Mouse (Mus musculus) heart, embryonic 15.5 days (tissue): ENCODE data around the gene Gm36210. TPM values are rescaled to one million over a fixed set of nuclear protein-coding genes. Genes with fewer than 3 reads are reported as not detected.

Experiments used
- ATAC-seq: fragments of 200-750 bp; cut with Nextera tagmentation; replicated peaks from 2 replicates; pipeline ENCODE4 v1.8.0; 2017; ENCODE audit warnings: low read depth, moderate TSS enrichment; ENCODE audit not compliant: insufficient number of reproducible peaks, insufficient read depth, low FRiP score
- H3K27ac ChIP-seq: fragments of 300-500 bp; sonication (generic); 2 replicates; pipeline ENCODE4 v1.5.1; 2015; ENCODE audit warnings: mild to moderate bottlenecking, inconsistent platforms
- H3K27me3 ChIP-seq: fragments of 300-500 bp; sonication (generic); 2 replicates; pipeline ENCODE4 v1.6.1; 2015; ENCODE audit warnings: inconsistent platforms
- H3K36me3 ChIP-seq: fragments of 300-500 bp; sonication (generic); 2 replicates; pipeline ENCODE4 v1.6.1; 2015; ENCODE audit warnings: mild to moderate bottlenecking, inconsistent platforms
- H3K4me1 ChIP-seq: fragments of 300-500 bp; sonication (generic); replicated peaks from 2 replicates; pipeline ENCODE4 v1.6.1; 2015; ENCODE audit warnings: inconsistent platforms
- H3K4me2 ChIP-seq: fragments of 300-500 bp; sonication (generic); 2 replicates; pipeline ENCODE4 v1.6.1; 2015; ENCODE audit warnings: inconsistent platforms, mild to moderate bottlenecking, moderate library complexity
- H3K4me3 ChIP-seq: fragments of 300-500 bp; sonication (generic); 2 replicates; pipeline ENCODE4 v1.5.1; 2015; ENCODE audit warnings: mild to moderate bottlenecking, inconsistent platforms
- H3K9ac ChIP-seq: fragments of 300-500 bp; sonication (generic); 2 replicates; pipeline ENCODE4 v1.6.1; 2015; ENCODE audit warnings: mild to moderate bottlenecking, inconsistent platforms
- H3K9me3 ChIP-seq: fragments of 300-500 bp; sonication (generic); replicated peaks from 2 replicates; pipeline ENCODE4 v1.6.1; 2016; ENCODE audit warnings: inconsistent platforms
- WGBS: fragments of 180-500 bp; shearing (Covaris S2); methylation state at CpG from one replicate; pipeline ENCODE4 v1.1.7; 2015; ENCODE audit warnings: mixed read lengths; 5-methylcytosine and 5-hydroxymethylcytosine counted together
- polyA plus RNA-seq: library from polyadenylated mRNA; unstranded; fragments of >200 nt; fragmentation: Nextera tagmentation; extraction: Ambion mirVana; gene quantifications from 2 replicates; pipeline ENCODE4 v1.2.1, GENCODE M21; 2015

The Gm36210 gene
- polyA plus RNA-seq, 1 experiment from 2014 or later, result not detected

DNA sequence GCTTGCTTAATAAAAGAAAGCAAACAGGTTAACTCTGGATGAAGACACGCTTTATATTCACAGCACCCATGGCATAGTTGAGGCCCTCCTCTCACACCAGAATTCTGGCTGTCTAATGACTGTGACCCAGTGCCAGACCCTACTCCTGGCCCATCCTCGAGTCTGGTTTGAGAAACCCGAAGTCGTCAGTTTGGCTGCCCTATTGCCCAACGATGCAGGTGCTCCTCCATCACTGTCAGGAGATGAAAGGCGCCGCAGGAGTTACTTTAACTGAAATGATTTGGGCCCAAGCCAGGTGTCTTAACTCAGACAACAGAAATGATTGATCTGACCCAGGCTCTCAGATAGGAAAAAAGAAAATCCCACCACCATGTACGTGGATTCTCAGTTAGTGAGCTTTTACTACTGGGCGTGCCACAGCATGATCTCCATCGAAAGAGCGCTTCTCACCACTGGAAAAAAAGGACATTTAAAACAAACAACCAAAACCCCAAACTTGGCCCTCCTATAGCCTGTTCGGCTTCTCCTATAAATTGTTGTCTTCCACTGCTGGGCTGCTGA, 46.8 kb downstream of the Gm36210 start:
- H3K36me3 ChIP-seq, result no peaks in the 10 kb centered on the region
- no peak overlapping the region for H3K4me2 ChIP-seq
- ATAC-seq, result no peak
- no peak overlapping the region for H3K9ac ChIP-seq
- H3K27ac ChIP-seq, result no peak overlapping the region
- H3K4me1 ChIP-seq, result peaks cover 10% of the 10 kb centered on the region; the same call in 1 of the 2 replicates
- peaks cover 8% of the 10 kb centered on the region; the same call in 1 of the 2 replicates for H3K27me3 ChIP-seq
- no peak overlapping the region for H3K4me3 ChIP-seq
- no peaks in the 10 kb centered on the region for H3K9me3 ChIP-seq
- 68% methylated on average over 12 of the region's 12 CpGs for WGBS

DNA sequence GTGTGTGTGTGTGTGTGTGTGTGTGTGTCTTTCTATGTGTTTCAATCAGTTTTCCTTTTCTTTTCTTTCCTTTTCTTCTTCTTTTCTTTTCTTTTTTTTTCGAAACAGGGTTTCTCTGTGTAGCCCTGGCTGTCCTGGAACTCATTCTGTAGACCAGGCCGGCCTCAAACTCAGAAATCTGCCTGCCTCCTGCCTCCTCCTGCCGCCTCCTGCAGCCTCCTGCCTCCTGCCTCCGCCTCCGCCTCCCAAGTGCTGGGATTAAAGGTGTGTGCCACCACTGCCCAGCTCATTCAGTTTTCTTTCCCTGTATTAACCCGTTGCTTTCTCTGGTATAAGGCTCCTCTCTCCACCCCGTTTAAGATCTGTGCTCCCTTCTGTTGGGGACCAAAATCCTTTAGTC, 49.0 kb downstream of the Gm36210 start:
- no peaks in the 10 kb centered on the region for H3K9me3 ChIP-seq
- H3K9ac ChIP-seq, result no peak overlapping the region
- H3K4me2 ChIP-seq, result no peak overlapping the region
- no peak overlapping the region for H3K27ac ChIP-seq
- WGBS, result 62% methylated on average over 7 of the region's 7 CpGs
- H3K4me1 ChIP-seq, result no peaks in the 10 kb centered on the region
- ATAC-seq, result no peak
- no peak overlapping the region for H3K4me3 ChIP-seq
- H3K27me3 ChIP-seq, result peaks cover 8% of the 10 kb centered on the region; the same call in 1 of the 2 replicates
- H3K36me3 ChIP-seq, result no peaks in the 10 kb centered on the region

DNA sequence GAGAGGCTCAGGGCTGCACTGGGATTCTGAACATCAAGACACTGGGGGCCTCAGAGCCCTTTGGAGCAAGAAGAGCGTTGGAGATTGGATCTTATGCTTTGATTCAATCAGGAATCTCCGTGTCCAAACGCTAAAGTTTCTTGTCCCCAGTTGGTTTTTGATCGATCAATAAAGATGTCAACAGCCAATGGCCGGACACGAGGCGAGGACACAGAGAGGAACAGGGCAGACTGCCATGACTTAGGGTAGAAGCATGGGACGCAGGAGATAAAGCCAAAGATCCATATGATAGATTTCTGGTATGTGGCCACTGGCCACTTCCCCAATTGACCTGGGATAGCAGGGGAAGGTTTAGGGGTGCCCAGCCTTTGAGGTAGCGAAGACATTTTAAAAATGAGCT, 49.8 kb downstream of the Gm36210 start:
- ATAC-seq, result no peak
- H3K9me3 ChIP-seq, result no peaks in the 10 kb centered on the region
- no peak overlapping the region for H3K9ac ChIP-seq
- 79% methylated on average over 9 of the region's 9 CpGs for WGBS
- H3K36me3 ChIP-seq, result no peaks in the 10 kb centered on the region
- no peaks in the 10 kb centered on the region for H3K4me1 ChIP-seq
- no peak overlapping the region for H3K4me3 ChIP-seq
- peaks cover 8% of the 10 kb centered on the region; the same call in 1 of the 2 replicates for H3K27me3 ChIP-seq
- H3K27ac ChIP-seq, result no peak overlapping the region
- H3K4me2 ChIP-seq, result no peak overlapping the region

DNA sequence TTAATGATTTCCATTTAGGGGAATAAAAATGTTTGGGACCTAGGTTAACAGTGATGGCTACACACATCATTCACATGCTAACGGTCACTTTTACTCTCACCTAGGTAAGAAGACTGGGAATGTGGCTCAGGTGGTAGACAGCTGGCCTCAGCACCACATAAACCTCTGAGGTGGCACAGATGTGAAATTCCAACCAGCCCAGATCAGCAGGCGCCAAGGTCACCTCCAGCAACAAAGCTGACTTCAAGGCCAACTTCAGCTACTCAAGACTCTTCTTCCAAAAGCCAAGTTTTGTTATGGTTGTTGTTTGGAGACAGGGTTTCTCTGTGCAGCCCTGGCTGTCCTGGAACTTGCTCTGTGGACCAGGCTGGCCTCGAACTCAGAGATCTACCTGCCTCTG, 52.7 kb downstream of the Gm36210 start:
- Histone ChIP-seq H3K4me2 (no peak overlapping the region), H3K36me3 (no peaks in the 10 kb centered on the region)
- WGBS, result 70% methylated on average over 3 of the region's 3 CpGs

DNA sequence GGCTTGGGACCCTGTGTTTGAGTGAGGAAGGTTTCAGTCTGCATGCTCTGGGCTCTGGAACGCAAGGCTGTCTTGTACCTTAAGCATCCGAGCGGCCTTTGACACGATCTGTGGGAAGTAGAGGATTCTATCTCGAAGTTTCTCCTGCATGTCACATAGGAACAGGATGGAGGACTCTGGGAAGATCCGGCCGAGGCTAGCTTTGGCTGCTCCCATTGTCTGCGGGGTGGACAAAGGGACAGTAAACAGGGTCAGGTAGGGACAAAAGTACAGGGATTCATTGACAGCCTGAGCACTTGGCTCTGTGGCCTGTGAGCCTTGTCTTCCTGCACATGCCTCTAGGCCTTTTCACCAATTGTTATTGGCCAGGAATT, 55.0 kb downstream of the Gm36210 start:
- H3K27me3 ChIP-seq, result peaks cover 16% of the 10 kb centered on the region
- WGBS, result 71% methylated on average over 8 of the region's 8 CpGs
- no peak for ATAC-seq
- no peaks in the 10 kb centered on the region for H3K9me3 ChIP-seq
- H3K36me3 ChIP-seq, result no peaks in the 10 kb centered on the region
- no peaks in the 10 kb centered on the region for H3K4me1 ChIP-seq
- H3K27ac ChIP-seq, result no peak overlapping the region
- H3K4me3 ChIP-seq, result no peak overlapping the region
- H3K9ac ChIP-seq, result no peak overlapping the region
- no peak overlapping the region for H3K4me2 ChIP-seq

More for the DNA sequence above, 52.7 kb downstream of the Gm36210 start:
- no peak overlapping the region for H3K4me3 ChIP-seq
- no peaks in the 10 kb centered on the region for H3K4me1 ChIP-seq
- no peak overlapping the region for H3K9ac ChIP-seq
- no peak for ATAC-seq
- no peak overlapping the region for H3K27ac ChIP-seq
- H3K27me3 ChIP-seq, result peaks cover 14% of the 10 kb centered on the region
- no peaks in the 10 kb centered on the region for H3K9me3 ChIP-seq

DNA sequence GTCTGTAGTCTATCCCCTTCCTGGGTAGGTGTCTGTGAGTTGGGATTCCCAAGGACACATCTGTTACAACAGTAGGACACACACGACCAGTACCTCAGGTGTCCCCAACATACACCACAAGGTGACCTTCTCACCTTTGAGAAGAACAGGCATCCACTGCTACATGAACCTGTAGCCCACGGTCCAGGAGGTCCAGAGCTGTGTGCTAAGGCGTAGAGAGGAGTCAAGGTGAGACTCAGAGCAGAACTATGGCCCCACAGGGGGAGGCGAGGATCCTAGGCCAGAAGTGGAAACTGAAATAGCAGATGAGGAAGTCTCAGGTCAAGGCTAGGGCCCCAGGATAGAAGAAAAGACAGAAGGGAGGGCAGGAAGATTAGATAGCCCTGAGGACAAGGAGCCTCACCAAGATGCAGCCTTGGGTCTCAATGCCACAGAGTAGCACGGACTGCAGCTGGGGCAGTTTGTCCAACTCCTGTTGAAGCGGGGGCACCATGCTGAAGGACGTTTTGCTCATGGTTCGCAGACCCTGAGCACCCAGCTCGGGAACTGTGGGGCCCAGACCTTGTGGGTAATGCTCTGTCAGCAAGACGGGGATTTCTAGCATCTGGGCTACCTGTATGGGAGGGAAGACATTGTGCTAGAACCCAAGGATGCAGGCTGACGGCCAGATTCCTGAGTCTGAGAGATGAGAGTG, 55.5 kb downstream of the Gm36210 start:
- no peak overlapping the region for H3K4me3 ChIP-seq
- no peaks in the 10 kb centered on the region for H3K9me3 ChIP-seq
- H3K4me1 ChIP-seq, result no peaks in the 10 kb centered on the region
- ATAC-seq, result no peak
- H3K9ac ChIP-seq, result no peak overlapping the region
- 72% methylated on average over 11 of the region's 11 CpGs for WGBS
- no peak overlapping the region for H3K4me2 ChIP-seq
- H3K36me3 ChIP-seq, result no peaks in the 10 kb centered on the region
- no peak overlapping the region for H3K27ac ChIP-seq
- peaks cover 21% of the 10 kb centered on the region for H3K27me3 ChIP-seq

DNA sequence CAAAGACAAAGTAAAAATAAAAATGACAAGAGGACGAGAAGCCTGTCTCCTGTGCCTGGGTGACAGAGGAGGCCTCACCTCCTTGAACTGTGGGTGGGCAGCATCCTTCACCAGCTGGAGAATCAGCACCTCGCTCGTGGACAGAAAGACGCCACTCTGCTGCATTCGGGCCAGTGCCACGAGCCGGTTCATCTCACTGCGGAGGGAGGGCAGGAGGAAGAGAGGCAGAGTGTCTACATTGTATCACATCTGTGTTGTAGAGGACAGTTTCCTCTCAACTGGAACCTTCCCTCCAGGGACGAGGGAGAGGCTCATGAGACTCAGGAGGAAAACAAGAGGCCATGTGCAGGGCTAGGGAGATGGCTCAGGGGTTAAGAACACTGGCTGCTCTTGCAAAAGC, 56.9 kb downstream of the Gm36210 start:
- no peak for ATAC-seq
- Histone ChIP-seq H3K4me3 (no peak overlapping the region), H3K27me3 (peaks cover 35% of the 10 kb centered on the region), H3K4me1 (peaks cover 5% of the 10 kb centered on the region), H3K4me2 (no peak overlapping the region), H3K27ac (no peak overlapping the region), H3K36me3 (no peaks in the 10 kb centered on the region), H3K9ac (no peak overlapping the region), H3K9me3 (no peaks in the 10 kb centered on the region)
- whole genome bisulfite sequencing, result 46% methylated on average over 9 of the region's 9 CpGs

Other genes starting within 250 kb of the Gm36210 start
- gene Ppp6r1, start 247.5 kb downstream of the Gm36210 start, polyA plus RNA-seq, result 6.2 and 8.2 TPM in 2 replicates
- gene Hspbp1, start 221.4 kb downstream of the Gm36210 start, polyA plus RNA-seq, result 71.7 and 81.2 TPM in 2 replicates
- gene Brsk1, start 215.9 kb downstream of the Gm36210 start, polyA plus RNA-seq, result 0.79 TPM in 2 replicates
- gene Tmem150b, start 181.3 kb downstream of the Gm36210 start, polyA plus RNA-seq, result 0.11 TPM in 1 of 2 replicates, not detected in the other
- 47.8 and 59.4 TPM in 2 replicates for gene Kmt5c, start 166.4 kb downstream of the Gm36210 start, polyA plus RNA-seq
- gene Cox6b2, start 153.4 kb downstream of the Gm36210 start, polyA plus RNA-seq, result 34.9 and 35.6 TPM in 2 replicates
- not detected in 2 replicates for gene Fam71e2, start 135.2 kb downstream of the Gm36210 start, polyA plus RNA-seq
- gene Il11, start 123.7 kb downstream of the Gm36210 start, polyA plus RNA-seq, result 0.06 TPM in 1 of 2 replicates, not detected in the other
- gene Tmem190, start 123.6 kb downstream of the Gm36210 start, polyA plus RNA-seq, result 0.25 TPM in 1 of 2 replicates, not detected in the other
- 4.2 and 5.0 TPM in 2 replicates for gene Tmem238, start 116.9 kb downstream of the Gm36210 start, polyA plus RNA-seq
- 197 and 209 TPM in 2 replicates for gene Rpl28, start 113.6 kb downstream of the Gm36210 start, polyA plus RNA-seq
- gene Ube2s, start 93.9 kb downstream of the Gm36210 start, polyA plus RNA-seq, result 283 and 347 TPM in 2 replicates
- 0.05 and 0.14 TPM in 2 replicates for gene Shisa7, start 61.8 kb downstream of the Gm36210 start, polyA plus RNA-seq
- gene Isoc2b, start 36.3 kb downstream of the Gm36210 start, polyA plus RNA-seq, result 3.0 and 4.8 TPM in 2 replicates
- gene Isoc2a, start 29.4 kb downstream of the Gm36210 start, polyA plus RNA-seq, result 1.3 and 1.6 TPM in 2 replicates
- 2.1 and 3.0 TPM in 2 replicates for gene Zfp628, start 8.7 kb upstream of the Gm36210 start, polyA plus RNA-seq
- 4.2 and 5.3 TPM in 2 replicates for gene Nat14, start 15.5 kb upstream of the Gm36210 start, polyA plus RNA-seq
- gene Ssc5d, start 19.3 kb upstream of the Gm36210 start, polyA plus RNA-seq, result 2.6 and 3.3 TPM in 2 replicates
- gene Sbk2, start 57.9 kb upstream of the Gm36210 start, polyA plus RNA-seq, result 4.8 and 5.3 TPM in 2 replicates
- gene Sbk3, start 64.7 kb upstream of the Gm36210 start, polyA plus RNA-seq, result 0.33 and 0.55 TPM in 2 replicates
- 22.5 and 26.7 TPM in 2 replicates for gene Zfp579, start 89.6 kb upstream of the Gm36210 start, polyA plus RNA-seq
- 11.3 and 12.1 TPM in 2 replicates for gene Zfp524, start 107.9 kb upstream of the Gm36210 start, polyA plus RNA-seq
- gene Fiz1, start 108.2 kb upstream of the Gm36210 start, polyA plus RNA-seq, result 26.2 and 31.4 TPM in 2 replicates
- 0.78 TPM in 1 of 2 replicates, not detected in the other for gene Gm44973, start 109.0 kb upstream of the Gm36210 start, polyA plus RNA-seq
- 3.3 and 5.5 TPM in 2 replicates for gene Zfp865, start 113.9 kb upstream of the Gm36210 start, polyA plus RNA-seq
- 1.7 and 3.7 TPM in 2 replicates for gene Ccdc106, start 114.0 kb upstream of the Gm36210 start, polyA plus RNA-seq
- gene 4632433K11Rik, start 127.6 kb upstream of the Gm36210 start, polyA plus RNA-seq, result not detected in 2 replicates
- gene Zfp784, start 131.9 kb upstream of the Gm36210 start, polyA plus RNA-seq, result 5.4 and 6.5 TPM in 2 replicates
- gene Zfp580, start 145.0 kb upstream of the Gm36210 start, polyA plus RNA-seq, result 14.7 and 17.2 TPM in 2 replicates
- gene U2af2, start 155.6 kb upstream of the Gm36210 start, polyA plus RNA-seq, result 63.0 and 78.8 TPM in 2 replicates
- gene Epn1, start 173.7 kb upstream of the Gm36210 start, polyA plus RNA-seq, result 43.1 and 57.0 TPM in 2 replicates
- not detected in 2 replicates for gene Rfpl4, start 210.4 kb upstream of the Gm36210 start, polyA plus RNA-seq
- gene Rasl2-9, start 219.4 kb upstream of the Gm36210 start, polyA plus RNA-seq, result 1.3 and 1.7 TPM in 2 replicates
- gene Vmn1r55, start 243.2 kb upstream of the Gm36210 start, polyA plus RNA-seq, result not detected in 2 replicates